Mouse (Mus musculus): ENCODE measurements around the gene Susd1.

DNA sequence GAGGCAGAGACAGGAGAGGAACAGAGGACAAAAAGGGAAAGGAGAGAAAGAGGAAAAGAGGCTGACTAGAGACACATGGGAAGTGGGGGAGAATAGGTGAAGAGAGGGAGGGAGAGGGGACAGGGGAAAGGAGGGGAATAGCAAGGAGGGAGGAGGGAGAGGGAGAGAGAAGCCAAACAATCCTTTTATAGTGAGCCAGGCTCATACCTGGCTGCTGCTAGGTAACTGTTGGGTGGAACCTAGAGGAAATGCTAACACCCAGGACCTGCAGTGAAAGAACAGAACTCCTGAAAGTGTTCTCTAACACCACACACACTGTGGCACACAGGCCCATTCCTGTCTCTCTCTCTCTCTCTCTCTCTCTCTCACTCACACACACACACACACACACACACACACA is 15.6 kb downstream of the Susd1 start:
- no peak for TF ChIP-seq CTCF (conservative IDR thresholded peaks at IDR 0.05; ENCODE audit: insufficient read depth, insufficient read length, low read depth, low read length)
- no peak for TF ChIP-seq POLR2A (IDR thresholded peaks at IDR 0.05; ENCODE audit: low read depth, low read length)
